Mouse (Mus musculus) right cerebral cortex, postnatal 4 days (tissue): ENCODE results near the gene Dtymk.
"Not testable (repeated sequence)": the region's sequence is repeated elsewhere in the genome, so short reads cannot be mapped to it uniquely, and the experiment has no call there.

Experiments
- DNase-seq: peaks from one replicate; pipeline ENCODE4 v3.0.0-alpha.2; 2022

The Dtymk gene

DNA sequence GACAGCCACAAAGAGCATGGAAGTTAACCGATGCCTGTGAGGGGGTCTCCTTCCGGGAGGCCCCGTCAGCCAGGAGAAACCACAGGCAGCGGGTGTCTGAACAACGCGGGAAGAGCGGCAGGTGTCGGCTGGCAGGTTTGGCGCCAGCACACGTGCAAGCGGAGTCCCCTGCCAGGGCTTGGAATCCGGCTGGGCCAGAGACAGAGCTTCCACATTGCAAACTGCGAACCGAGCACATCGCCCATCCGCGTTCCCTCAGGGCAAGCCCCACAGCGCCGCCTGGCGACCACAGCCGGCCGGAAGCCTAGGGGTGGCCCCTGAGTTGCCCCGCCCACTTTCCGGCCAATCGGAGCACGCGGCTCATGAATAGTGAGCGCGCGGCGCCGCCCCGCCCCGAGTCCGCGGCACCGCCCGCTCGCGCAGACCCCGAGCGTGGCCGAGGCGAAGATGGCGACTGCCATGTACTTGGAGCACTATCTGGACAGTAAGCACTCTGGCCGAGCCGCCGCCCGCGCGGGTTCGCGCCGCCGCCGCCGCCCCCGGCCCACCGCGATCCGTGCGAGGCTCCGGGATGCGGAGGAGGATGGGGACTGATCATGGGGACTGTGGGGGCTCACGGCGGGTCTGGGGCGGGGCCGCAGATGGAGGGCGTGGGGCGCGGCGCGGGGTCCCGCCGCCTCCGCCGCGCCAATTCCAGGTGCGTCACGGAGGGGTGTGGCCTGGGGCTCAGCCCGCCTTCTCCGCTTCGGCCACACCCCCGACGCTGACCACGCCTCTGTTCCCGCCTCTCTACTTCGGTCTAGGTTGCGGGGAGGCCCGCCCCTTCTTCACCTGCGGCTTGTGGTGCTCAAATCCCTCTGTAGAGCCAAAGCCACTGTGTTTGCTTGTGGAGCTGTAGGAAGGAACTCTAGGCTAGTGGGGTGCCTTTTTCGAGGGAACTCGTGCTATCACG lies 2.1 kb upstream of the Dtymk start, which contains the start of gene Ing5:
Gene Ing5 (plus strand): TSS at position 410 of the 952 bp plus-strand sequence.
- peak; percentile 100 for DNase-seq

GRCm38 (mm10) chr1:93802771-93803170 lies 1.0 kb upstream of the Dtymk start:
- DNase-seq = no peak

DNA sequence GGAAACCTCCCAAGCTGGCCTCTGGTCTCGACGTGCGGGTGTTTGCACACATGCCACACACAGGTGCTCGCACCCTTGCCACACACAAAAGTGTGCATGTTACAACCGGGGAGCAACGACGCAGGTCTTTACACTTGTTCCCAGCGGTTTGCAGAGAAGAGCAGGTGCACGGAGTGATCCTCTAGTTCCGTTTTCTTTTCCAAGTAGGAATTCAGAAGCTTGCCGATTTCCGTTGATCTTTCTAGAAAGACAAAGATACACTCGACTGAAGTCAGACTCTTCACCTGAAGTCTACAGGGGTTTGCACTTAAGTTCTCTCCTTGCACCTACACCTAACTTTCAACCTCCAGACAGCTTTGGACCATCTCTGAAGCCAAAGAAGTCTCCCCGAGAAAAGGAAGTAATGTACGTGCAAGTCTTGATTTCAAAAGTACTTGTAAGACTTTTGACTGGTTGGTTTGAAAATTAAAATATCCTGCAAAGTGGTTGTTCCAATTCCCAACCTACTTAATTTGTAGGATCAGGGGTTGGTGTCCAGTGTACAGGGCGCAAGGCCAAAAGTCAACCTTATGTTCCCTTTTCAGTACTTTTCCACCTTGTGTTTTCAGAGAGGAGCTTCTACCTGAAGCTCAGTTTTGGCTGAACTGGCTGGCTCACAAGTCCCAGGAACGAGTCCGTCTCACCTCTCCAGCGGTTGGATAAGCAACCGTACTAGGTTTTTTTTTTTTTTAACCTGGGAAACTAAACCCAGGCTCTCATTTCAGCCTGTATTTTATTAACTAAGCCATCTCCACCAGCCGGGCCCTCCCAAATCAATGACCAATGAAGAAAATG lies 847 bp downstream of the Dtymk start:
- DNase-seq = no peak

DNA sequence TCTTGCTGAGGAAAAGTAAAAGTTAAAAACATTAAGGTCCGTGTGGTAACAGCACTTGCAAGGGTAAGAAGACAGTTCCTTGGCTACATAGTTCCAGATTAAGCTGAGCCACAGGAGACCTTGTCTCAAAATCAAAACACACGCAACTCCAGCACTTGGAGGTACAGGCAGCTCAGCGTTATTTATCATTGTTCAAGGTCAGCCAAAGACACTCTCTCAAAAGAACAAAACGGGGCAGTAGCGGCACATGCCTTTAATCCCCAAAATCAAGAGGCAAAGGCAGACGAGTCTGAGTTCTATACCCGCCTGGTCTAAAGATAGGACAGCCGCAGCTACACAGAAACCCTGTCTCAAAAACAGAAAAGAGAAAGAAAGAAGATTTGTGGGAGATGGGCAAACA lies 5.8 kb downstream of the Dtymk start:
- no peak for DNase-seq

DNA sequence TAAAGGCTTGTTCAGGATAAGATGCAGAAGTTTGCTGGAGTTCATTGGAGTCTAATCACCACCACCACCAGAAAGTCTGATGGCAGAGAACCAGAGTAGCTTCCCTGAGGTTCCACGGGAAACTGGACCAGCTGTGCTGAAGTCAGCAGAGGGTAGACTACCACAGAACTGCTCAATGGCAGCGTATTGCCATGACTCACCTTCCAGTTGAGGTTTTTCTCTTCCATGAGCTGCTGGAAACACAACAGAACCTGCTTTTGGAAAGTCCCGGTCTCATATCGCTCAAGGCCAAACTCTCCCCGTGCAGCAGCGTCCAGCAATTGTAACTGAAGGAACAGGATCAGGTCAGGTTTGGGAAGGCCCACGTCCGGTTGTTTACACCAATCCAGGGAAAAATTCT lies 7.2 kb downstream of the Dtymk start:
- DNase-seq = no peak

GRCm38 (mm10) chr1:93786912-93787311 lies 14.8 kb downstream of the Dtymk start:
- DNase-seq = no peak

- no peak for DNase-seq
Observed at GRCm38 (mm10) chr1:93776686-93777085, 25.0 kb downstream of the Dtymk start.

DNA sequence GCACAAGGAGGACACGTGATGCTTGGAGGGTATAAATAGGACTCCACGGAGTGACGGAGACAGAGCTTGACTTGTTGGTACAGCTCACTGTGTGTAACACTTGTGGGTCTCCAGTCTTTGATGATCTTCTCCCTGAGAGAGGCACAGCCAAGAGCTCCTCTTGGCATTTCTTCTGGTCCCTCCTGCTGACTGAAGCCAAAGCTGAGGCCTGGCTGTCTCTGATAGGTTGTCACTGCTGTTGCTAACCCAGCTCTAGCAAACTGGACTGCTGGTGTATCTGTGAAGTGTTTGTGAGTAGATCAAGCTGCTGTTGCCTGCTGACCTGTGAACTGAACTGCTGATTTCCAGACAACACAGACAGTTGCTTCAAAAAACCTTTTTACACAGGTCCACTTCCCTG lies 31.8 kb downstream of the Dtymk start:
- no peak for DNase-seq

GRCm38 (mm10) chr1:93767600-93767999 lies 34.1 kb downstream of the Dtymk start:
- DNase-seq = no peak

DNA sequence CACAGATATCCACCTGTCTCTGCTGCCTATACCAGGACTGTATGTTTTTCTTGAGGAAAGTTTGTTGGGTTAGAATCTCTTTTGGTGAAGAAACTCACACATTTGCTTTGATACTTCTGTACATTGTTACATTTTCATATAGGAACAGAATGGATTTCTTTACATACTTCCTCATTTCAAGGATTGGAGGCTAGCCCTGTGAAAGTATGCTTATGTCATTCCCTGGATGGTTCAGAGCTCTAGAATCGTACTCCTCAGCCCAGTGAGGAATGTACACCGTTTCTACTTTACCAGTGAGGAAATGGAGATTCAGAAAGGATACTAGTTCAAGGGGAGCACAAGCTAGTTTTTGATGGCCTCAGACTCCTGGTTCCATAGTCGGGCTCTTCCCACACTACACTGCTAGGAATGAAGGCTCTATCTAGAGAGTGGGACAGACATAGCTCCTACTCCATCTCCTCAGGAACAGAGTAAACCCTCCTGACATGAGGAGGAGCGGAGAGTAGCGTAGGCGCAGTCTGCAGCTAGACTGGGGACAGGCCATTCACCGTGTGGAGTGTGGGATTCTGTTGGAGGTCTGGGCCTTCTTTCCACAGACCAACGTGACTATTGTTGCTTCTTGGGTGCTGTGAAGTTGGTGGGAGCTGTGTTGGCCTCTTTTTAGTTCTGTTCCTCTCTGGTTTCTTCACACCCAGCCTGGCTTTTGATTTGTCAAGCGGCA lies 36.7 kb downstream of the Dtymk start:
- DNase-seq = no peak

GRCm38 (mm10) chr1:93763531-93763930 lies 38.2 kb downstream of the Dtymk start:
- DNase-seq = not testable (repeated sequence)

DNA sequence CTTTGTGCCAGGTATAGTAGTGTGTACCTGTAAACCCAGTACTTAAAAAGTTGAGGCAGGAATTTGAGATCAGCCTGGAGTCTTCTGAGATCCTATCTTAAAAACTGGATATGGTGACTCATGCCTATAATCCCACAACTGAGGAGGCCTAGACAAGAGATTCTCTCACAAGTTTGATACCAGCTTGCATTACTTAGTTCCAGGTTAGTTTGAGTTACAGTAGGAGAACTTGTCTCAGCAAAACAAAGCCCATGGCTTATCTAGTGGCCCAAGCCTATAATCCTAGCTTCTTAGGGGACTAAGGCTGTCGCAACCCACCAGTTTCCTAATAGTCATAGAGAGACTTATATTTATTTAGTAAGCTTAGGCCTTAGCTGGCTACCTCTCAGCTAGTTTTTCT lies 41.7 kb downstream of the Dtymk start:
- DNase-seq = no peak

DNA sequence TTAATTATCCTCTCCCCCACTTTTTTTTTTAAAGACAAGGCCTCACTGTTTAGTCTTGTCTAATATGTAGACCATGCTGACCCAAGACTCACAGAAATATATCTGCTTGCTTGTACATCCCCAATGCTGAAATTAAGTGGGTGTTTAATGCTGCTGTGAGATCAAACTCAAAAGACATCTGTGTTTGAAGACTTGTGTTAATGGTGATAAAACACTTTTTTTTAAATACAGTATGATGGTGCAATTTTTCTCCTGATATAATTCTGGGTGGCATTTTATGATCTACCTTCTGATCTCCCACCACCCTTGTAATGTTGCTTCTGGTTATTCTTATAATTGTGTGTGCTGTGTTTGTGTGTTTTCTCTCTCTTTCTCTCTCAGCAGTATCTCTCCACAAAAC lies 45.6 kb downstream of the Dtymk start:
- no peak for DNase-seq

DNA sequence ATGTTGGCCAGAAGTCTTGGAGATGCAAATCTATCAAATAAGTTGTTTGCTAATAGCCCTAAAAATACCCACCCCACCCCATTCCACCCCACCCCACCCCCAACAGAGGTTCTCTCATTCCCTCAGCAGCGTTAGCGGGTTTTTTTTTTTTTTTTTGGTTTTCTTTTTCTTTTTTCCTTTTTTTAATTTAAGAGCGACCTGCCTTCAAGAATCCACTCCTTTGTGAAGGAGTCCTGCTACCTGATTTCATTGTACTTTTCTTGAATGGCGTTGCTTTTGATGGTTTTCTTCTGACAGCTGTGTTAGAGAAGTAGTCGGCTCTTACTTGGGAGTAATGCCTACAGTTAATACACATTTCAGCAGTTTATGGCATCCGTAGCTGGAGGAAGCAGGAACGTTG lies 46.1 kb downstream of the Dtymk start:
- no peak for DNase-seq

- no peak for DNase-seq
Observed at GRCm38 (mm10) chr1:93755291-93755610, 46.5 kb downstream of the Dtymk start.

DNA sequence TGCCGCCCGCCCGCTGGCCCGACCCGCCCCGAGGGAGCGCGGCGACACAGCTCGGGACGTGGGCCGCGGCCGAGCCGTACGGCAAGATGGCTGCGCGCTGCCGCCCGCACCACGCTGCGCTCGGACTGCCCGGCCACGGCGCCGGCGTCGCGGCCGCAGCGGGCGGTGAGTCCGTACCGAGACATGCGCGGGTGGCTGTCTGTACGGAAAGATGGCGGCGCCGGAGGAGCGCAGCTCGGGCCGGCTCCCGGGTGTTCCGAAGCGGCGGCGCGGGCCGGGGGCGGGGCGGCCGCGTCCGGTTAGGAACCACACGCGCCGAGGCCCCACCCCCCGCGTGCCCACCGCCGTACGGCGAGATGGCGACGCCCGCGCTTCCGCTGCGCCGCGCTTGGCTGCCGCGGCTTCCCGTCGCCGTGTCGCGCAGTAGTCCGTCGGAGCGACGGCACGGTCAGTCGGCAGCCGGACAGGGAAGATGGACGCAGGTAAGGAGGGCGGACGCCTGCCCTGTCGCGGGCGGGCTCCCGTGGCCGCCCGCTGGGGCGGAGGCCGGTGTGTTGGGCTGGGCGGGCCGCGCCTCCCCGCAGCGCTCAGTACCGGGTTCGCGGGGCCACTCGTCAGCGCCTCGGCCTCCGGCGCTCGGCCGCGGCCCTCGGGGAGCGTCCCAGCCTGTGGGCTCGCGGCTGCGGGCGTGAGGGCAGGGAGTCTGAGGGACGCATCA lies 47.0 kb downstream of the Dtymk start, which contains the start of gene Thap4:
Gene Thap4 (minus strand): TSS at position 292 of the 718 bp plus-strand sequence.
- DNase-seq = peak; percentile 93

- DNase-seq = peak; percentile 31
Observed at GRCm38 (mm10) chr1:93753911-93754572, 47.7 kb downstream of the Dtymk start.

DNA sequence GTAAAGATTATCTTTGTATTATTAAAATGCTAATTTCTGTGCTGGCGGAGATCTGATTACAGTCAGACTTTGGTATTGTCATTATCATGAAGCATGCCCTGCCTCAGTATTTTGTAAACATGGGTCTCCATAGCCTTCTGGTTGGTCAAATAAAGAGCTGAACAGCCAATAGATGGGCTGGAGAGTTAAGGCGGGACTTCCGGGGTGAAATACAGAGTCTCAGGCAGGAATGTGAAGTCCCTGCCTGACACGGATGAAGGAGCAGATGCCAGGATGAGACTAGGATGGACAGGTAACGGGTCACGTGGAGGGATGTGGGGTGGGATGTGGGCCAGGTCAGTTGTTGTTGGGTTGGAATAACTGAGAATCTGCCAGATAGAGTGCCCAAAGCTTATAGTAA lies 50.4 kb downstream of the Dtymk start, which contains the start of gene Atg4b:
Gene Atg4b (plus strand): TSS at position 211 of the 400 bp plus-strand sequence.
- DNase-seq = no peak

GRCm38 (mm10) chr1:93748539-93748938 lies 53.2 kb downstream of the Dtymk start:
- DNase-seq = no peak

GRCm38 (mm10) chr1:93746179-93746578 lies 55.6 kb downstream of the Dtymk start:
- no peak for DNase-seq

DNA sequence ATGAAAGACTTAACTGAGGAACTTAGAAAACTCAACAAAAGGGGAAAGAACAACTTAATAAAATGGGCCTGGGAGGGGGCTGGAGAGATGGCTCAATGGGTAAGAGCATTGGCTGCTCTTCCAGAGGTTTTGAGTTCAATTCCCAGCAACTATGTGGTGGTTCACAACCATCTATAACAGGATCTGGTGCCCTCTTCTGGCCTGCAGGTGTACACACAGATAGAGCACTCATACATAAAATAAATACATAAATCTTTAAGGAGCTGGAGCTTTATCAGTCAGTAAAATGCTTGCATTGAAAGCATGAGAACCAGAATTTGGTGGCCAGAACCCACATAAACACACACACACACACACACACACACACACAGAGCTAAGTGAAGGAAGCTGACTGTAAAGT lies 58.8 kb downstream of the Dtymk start:
- no peak for DNase-seq
